Mouse (Mus musculus): ENCODE data around the gene Ermard. TPM values are rescaled to one million over a fixed set of nuclear protein-coding genes. Genes with fewer than 3 reads are reported as not detected.

The Ermard gene
- 76.8 TPM for polyA plus RNA-seq (2014; fragmentation: Illumina TruSeq; extraction: RNeasy Lipid Tissue Mini Kit (QIAGEN cat#74804); ENCODE audit: low read depth, low replicate concordance)

DNA sequence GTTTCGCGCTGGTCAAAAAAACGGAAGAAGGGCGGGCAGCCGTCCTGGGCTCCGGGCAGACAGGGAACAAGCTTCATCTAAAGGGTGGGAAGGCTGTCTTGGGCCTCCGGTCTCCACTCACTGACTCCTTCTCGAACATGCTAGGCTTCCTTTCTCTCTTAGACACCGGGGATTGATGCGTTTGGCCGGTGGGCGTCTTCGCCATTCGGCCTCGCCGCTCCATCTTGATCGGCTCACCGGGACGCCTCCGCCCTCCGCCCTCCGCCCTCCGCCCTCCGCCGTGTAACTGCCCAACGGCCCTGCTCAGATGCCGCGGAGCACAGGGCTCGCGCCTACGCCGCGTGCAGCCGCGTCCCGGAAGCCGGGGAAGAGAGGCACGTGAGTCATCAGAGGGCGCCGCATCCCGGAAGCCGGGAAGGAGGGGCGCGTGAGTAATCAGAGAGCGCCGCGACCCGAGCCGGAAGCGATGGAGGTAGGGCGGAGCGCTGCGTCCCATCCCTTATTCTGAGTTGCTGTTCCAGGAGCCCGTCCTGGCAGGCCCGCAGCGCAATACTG is at the start of gene Ermard, which contains the start of the genes Tcte3 and Gm3448:
Gene Ermard, plus strand, starts transcription at position 34 of the 555 bp plus-strand sequence.
Gene Tcte3, minus strand, starts transcription at position 314 of the 555 bp plus-strand sequence.
Gene Gm3448, minus strand, starts transcription at position 363 of the 555 bp plus-strand sequence.

DNA sequence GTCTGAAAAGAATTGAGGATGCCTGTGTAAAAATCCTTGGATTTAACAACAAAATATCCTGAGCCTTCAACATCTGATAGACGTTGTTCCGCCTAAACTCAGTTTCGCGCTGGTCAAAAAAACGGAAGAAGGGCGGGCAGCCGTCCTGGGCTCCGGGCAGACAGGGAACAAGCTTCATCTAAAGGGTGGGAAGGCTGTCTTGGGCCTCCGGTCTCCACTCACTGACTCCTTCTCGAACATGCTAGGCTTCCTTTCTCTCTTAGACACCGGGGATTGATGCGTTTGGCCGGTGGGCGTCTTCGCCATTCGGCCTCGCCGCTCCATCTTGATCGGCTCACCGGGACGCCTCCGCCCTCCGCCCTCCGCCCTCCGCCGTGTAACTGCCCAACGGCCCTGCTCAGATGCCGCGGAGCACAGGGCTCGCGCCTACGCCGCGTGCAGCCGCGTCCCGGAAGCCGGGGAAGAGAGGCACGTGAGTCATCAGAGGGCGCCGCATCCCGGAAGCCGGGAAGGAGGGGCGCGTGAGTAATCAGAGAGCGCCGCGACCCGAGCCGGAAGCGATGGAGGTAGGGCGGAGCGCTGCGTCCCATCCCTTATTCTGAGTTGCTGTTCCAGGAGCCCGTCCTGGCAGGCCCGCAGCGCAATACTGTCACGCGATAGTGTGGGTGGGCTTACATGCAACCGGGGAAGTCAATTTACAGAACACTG is 31.1 kb upstream of the Ermard start, which contains the start of gene Gm3435:
Gene Gm3435, plus strand, starts transcription at position 471 of the 708 bp plus-strand sequence.

Other genes with a start within 250 kb of the Ermard start
- gene Wdr27, start 98.0 kb upstream of the Ermard start, polyA plus RNA-seq (2014; fragmentation: Illumina TruSeq; extraction: RNeasy Lipid Tissue Mini Kit (QIAGEN cat#74804); ENCODE audit: low read depth, low replicate concordance) = 2.8 TPM
- gene 1600012H06Rik, start 98.0 kb upstream of the Ermard start, polyA plus RNA-seq (2014; fragmentation: Illumina TruSeq; extraction: RNeasy Lipid Tissue Mini Kit (QIAGEN cat#74804); ENCODE audit: low read depth, low replicate concordance) = 148 TPM
- 105 TPM for gene Phf10, start 79.9 kb upstream of the Ermard start, polyA plus RNA-seq (2014; fragmentation: Illumina TruSeq; extraction: RNeasy Lipid Tissue Mini Kit (QIAGEN cat#74804); ENCODE audit: low read depth, low replicate concordance)
- gene 9030025P20Rik, start 62.7 kb upstream of the Ermard start, polyA plus RNA-seq (2014; fragmentation: Illumina TruSeq; extraction: RNeasy Lipid Tissue Mini Kit (QIAGEN cat#74804); ENCODE audit: low read depth, low replicate concordance) = 8.1 TPM
- gene Gm3417, start 62.4 kb upstream of the Ermard start, polyA plus RNA-seq (2014; fragmentation: Illumina TruSeq; extraction: RNeasy Lipid Tissue Mini Kit (QIAGEN cat#74804); ENCODE audit: low read depth, low replicate concordance) = 5.4 TPM
- 2.1 TPM for gene Gm3435, start 31.0 kb upstream of the Ermard start, polyA plus RNA-seq (2014; fragmentation: Illumina TruSeq; extraction: RNeasy Lipid Tissue Mini Kit (QIAGEN cat#74804); ENCODE audit: low read depth, low replicate concordance)
- not detected for gene Tcte3, start 280 bp downstream of the Ermard start, polyA plus RNA-seq (2014; fragmentation: Illumina TruSeq; extraction: RNeasy Lipid Tissue Mini Kit (QIAGEN cat#74804); ENCODE audit: low read depth, low replicate concordance)
- 7.4 TPM for gene Gm3448, start 329 bp downstream of the Ermard start, polyA plus RNA-seq (2014; fragmentation: Illumina TruSeq; extraction: RNeasy Lipid Tissue Mini Kit (QIAGEN cat#74804); ENCODE audit: low read depth, low replicate concordance)